Mouse (Mus musculus) intestine, embryonic 15.5 days (tissue): Measurements from ENCODE around the gene Erf. TPM values are rescaled to one million over a fixed set of nuclear protein-coding genes. Genes with fewer than 3 reads are reported as not detected.

Experiments used
- ATAC-seq: fragments of 200-750 bp; cut with Nextera tagmentation; 2 replicates; pipeline ENCODE4 v1.8.0; 2017; ENCODE audit warnings: moderate TSS enrichment, moderate library complexity
- H3K27ac ChIP-seq: fragments of 300-500 bp; sonication (generic); 2 replicates; pipeline ENCODE4 v1.5.1; 2015; ENCODE audit warnings: mild to moderate bottlenecking, inconsistent platforms
- H3K27me3 ChIP-seq: fragments of 300-500 bp; sonication (generic); replicated peaks from 2 replicates; pipeline ENCODE4 v1.6.1; 2015; ENCODE audit warnings: inconsistent platforms
- H3K36me3 ChIP-seq: fragments of 300-500 bp; sonication (generic); 2 replicates; pipeline ENCODE4 v1.6.1; 2015; ENCODE audit warnings: inconsistent platforms
- H3K4me1 ChIP-seq: fragments of 300-500 bp; sonication (generic); replicated peaks from 2 replicates; pipeline ENCODE4 v1.6.1; 2015; ENCODE audit warnings: inconsistent platforms
- H3K4me2 ChIP-seq: fragments of 300-500 bp; sonication (generic); replicated peaks from 2 replicates; pipeline ENCODE4 v1.6.1; 2015; ENCODE audit warnings: mild to moderate bottlenecking, inconsistent platforms
- H3K4me3 ChIP-seq: fragments of 300-500 bp; sonication (generic); replicated peaks from 2 replicates; pipeline ENCODE4 v1.5.1; 2015; ENCODE audit warnings: inconsistent platforms
- H3K9ac ChIP-seq: fragments of 300-500 bp; sonication (generic); 2 replicates; pipeline ENCODE4 v1.6.1; 2015; ENCODE audit warnings: inconsistent platforms
- H3K9me3 ChIP-seq: fragments of 300-500 bp; sonication (generic); 2 replicates; pipeline ENCODE4 v1.6.1; 2016; ENCODE audit warnings: inconsistent platforms
- WGBS: fragments of 180-500 bp; shearing (Covaris S2); methylation state at CpG from one replicate; pipeline ENCODE4 v1.1.7; 2015; 5-methylcytosine and 5-hydroxymethylcytosine counted together
- polyA plus RNA-seq: library from polyadenylated mRNA; unstranded; fragments of >200 nt; fragmentation: Nextera tagmentation; extraction: Ambion mirVana; gene quantifications from 2 replicates; pipeline ENCODE4 v1.2.1, GENCODE M21; 2015

Gene Erf
- polyA plus RNA-seq, 1 experiment from 2014 or later = 14.8 TPM

DNA sequence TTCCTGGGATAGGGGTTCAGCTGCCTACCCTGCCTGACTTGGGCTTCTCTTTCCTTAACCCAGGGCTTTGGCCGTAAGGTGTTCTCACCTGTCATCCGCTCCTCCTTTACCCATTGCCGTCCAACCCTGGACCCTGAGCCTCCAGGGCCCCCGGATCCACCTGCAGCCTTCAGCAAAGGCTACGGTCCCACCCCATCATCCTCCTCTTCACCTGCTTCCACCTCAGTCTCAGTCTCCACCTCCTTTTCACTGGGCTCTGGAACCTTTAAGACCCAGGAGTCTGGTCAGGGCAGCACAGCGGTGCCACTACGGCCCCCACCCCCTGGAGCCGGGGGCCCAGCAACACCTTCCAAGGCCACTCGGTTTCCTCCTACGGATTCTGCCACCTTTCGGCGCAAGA lies 37.5 kb upstream of the Erf start:
- Histone ChIP-seq H3K9ac (no peak overlapping the region), H3K27me3 (no peaks in the 10 kb centered on the region), H3K9me3 (no peaks in the 10 kb centered on the region), H3K36me3 (peaks cover 74% of the 10 kb centered on the region), H3K4me3 (no peak overlapping the region), H3K4me2 (no peak overlapping the region), H3K4me1 (peaks cover 36% of the 10 kb centered on the region), H3K27ac (no peak overlapping the region)
- ATAC-seq = no peak
- 87% methylated on average over 12 of the region's 12 CpGs for WGBS

DNA sequence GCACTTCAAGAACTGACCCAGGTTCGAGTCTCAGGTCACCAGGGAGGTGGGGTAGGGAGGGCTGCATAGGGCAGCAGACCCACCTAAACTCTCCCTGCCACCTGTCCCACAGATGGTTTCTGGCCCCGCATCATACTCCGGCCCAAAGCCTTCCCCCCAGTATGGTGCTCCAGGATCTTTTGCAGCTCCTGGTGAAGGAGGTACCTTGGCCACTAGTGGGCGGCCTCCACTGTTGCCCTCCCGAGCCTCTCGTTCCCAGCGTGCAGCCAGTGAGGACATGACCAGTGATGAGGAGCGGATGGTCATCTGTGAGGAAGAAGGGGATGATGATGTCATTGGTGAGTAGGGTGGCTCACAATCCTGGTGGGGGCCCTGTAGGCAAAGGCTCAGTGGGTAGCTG lies 36.4 kb upstream of the Erf start:
- no peak for ATAC-seq
- Histone ChIP-seq H3K9ac (no peak overlapping the region), H3K36me3 (peaks cover 64% of the 10 kb centered on the region), H3K4me2 (no peak overlapping the region), H3K4me3 (no peak overlapping the region), H3K9me3 (no peaks in the 10 kb centered on the region), H3K27me3 (no peaks in the 10 kb centered on the region), H3K4me1 (peaks cover 34% of the 10 kb centered on the region), H3K27ac (no peak overlapping the region)
- 83% methylated on average over 8 of the region's 8 CpGs for WGBS

DNA sequence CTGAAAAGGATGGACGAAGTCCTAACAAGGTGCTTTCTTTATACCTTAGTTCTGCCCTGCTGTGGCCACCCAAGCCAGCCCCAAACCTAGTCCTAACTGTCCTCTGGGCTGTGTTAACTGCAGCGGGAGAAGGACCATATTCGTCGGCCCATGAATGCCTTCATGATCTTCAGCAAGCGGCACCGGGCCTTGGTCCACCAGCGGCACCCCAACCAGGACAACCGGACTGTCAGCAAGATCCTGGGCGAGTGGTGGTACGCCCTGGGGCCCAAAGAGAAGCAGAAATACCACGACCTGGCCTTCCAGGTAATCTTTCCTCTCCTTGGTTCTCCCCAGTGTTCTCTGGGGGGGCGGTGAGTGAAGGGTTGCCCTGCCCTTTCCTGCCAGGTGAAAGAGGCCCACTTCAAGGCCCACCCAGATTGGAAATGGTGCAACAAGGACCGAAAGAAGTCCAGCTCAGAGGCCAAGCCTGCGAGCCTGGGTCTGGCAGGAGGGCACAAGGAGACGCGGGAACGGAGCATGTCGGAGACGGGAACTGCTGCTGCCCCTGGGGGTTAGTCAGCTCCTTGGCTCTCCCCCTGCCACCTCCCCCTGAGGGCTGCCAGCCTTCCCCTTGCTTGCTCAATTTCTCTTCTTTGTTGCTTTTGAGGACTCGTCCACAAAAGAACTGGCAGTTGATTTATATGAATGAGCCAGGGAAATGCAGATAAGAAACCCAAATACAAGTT lies 35.1 kb upstream of the Erf start:
- H3K4me1 ChIP-seq = peaks cover 36% of the 10 kb centered on the region
- ATAC-seq = no peak
- WGBS = 92% methylated on average over 20 of the region's 20 CpGs
- no peak overlapping the region for H3K4me3 ChIP-seq
- no peak overlapping the region for H3K27ac ChIP-seq
- no peak overlapping the region for H3K9ac ChIP-seq
- H3K27me3 ChIP-seq = no peaks in the 10 kb centered on the region
- H3K9me3 ChIP-seq = no peaks in the 10 kb centered on the region
- H3K36me3 ChIP-seq = peaks cover 55% of the 10 kb centered on the region
- H3K4me2 ChIP-seq = no peak overlapping the region

DNA sequence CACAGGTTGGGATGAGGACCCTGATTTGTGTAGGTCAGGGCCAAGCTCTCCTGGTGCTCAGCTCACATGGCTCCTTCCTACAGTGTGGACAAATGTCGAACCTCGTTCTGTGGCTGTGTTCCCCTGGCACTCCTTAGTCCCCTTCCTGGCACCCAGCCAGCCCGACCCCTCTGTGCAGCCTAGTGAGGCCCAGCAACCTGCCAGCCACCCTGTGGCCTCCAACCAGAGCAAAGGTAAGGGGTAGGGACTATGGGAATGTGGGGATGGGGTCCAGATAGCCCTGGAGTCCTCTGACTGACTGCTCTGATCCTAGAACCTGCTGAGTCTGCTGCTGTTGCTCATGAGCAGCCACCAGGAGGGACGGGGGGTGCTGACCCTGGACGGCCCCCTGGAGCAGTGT lies 34.2 kb upstream of the Erf start:
- no peaks in the 10 kb centered on the region for H3K9me3 ChIP-seq
- no peak for ATAC-seq
- H3K4me3 ChIP-seq = no peak overlapping the region
- H3K36me3 ChIP-seq = peaks cover 48% of the 10 kb centered on the region
- H3K27ac ChIP-seq = no peak overlapping the region
- peaks cover 43% of the 10 kb centered on the region for H3K4me1 ChIP-seq
- H3K4me2 ChIP-seq = peak overlapping the region; percentile 92; the same call in 1 of the 2 replicates
- 63% methylated on average over 5 of the region's 5 CpGs for WGBS
- H3K27me3 ChIP-seq = no peaks in the 10 kb centered on the region
- H3K9ac ChIP-seq = no peak overlapping the region; the same call in 1 of the 2 replicates

DNA sequence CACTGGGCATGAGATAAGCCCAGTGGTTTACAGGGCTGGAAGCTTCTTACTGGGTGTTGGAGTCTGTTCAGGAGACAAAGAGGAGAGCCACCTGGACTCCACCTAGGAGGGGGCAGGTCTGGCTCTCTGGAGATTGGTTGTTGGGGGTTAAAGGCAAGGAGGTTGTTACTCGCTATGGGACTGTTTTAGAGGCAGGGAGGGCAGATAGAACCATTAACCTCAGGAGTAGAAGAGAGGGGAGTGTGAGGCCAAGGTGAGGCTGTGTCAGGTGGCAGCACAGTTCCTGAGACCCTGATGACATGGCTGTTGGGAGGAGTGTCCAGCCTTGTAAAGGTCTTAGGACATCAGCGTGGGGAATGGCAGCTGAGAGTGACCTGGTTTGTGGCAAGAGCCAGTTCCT lies 33.6 kb upstream of the Erf start:
- peak overlapping the region; percentile 98 for H3K27ac ChIP-seq
- H3K27me3 ChIP-seq = no peaks in the 10 kb centered on the region
- peaks cover 42% of the 10 kb centered on the region for H3K36me3 ChIP-seq
- peaks cover 46% of the 10 kb centered on the region for H3K4me1 ChIP-seq
- 51% methylated on average over 2 of the region's 2 CpGs for WGBS
- H3K4me3 ChIP-seq = peak overlapping the region; percentile 76
- peak overlapping the region; percentile 76 for H3K9ac ChIP-seq
- no peak for ATAC-seq
- no peaks in the 10 kb centered on the region for H3K9me3 ChIP-seq
- peak overlapping the region; percentile 92 for H3K4me2 ChIP-seq

DNA sequence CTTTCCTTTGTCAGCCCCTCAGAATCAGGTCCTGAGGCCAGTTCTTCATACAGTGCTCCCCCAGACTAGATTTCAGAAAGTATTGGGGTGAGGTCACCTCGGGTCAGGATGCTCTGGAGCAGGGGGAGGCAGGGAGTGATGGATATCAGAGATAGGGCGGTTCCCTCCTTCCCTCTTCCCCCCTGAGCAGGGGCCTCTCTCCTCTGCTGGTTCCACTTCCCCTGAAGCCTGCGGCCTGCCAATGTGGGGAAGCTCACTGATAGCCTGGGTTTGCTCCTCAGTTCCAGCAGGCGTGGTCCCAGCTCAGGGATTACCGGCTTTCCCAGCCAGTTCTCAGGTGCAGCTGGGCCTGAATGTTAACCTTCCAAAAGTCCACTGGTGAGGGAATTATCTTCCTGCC lies 33.1 kb upstream of the Erf start:
- no peaks in the 10 kb centered on the region for H3K9me3 ChIP-seq
- H3K4me3 ChIP-seq = peak overlapping the region; percentile 76
- peak overlapping the region; percentile 92 for H3K4me2 ChIP-seq
- peaks cover 46% of the 10 kb centered on the region for H3K4me1 ChIP-seq
- H3K27ac ChIP-seq = peak overlapping the region; percentile 98
- ATAC-seq = no peak
- no peaks in the 10 kb centered on the region for H3K27me3 ChIP-seq
- peaks cover 37% of the 10 kb centered on the region for H3K36me3 ChIP-seq
- 8% methylated on average over 5 of the region's 5 CpGs for WGBS
- H3K9ac ChIP-seq = peak overlapping the region; percentile 76

DNA sequence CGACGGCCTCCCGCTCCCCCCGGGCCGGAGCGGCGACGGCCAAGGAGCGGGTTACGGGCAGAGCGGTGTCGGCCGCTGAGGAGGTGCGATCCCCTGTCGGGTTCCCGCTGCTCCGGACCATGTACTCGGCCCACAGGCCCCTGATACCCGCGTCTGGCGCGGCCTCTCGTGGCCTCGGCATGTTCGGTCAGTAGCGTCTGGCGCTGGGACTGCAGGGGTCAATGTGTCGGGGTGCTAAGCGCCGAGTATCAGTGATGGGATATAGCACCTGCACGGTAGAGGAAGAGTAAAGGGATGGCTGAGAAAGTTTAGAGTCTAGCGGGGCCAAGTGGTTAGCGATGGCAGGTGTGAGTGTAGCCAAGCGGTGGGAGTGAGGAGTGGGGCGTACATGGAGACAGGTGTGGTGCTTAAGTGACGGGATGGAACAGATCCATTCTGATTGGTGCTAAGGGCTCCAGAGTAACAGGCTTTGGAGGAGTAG lies 32.2 kb upstream of the Erf start:
- H3K9me3 ChIP-seq = no peaks in the 10 kb centered on the region
- no peak for ATAC-seq
- H3K27ac ChIP-seq = peak overlapping the region; percentile 98
- under 1% methylated on average over 28 of the region's 36 CpGs for WGBS
- peaks cover 28% of the 10 kb centered on the region for H3K36me3 ChIP-seq
- H3K9ac ChIP-seq = peak overlapping the region; percentile 76
- H3K27me3 ChIP-seq = no peaks in the 10 kb centered on the region
- H3K4me3 ChIP-seq = peak overlapping the region; percentile 76
- H3K4me1 ChIP-seq = peaks cover 48% of the 10 kb centered on the region
- peak overlapping the region; percentile 92 for H3K4me2 ChIP-seq

DNA sequence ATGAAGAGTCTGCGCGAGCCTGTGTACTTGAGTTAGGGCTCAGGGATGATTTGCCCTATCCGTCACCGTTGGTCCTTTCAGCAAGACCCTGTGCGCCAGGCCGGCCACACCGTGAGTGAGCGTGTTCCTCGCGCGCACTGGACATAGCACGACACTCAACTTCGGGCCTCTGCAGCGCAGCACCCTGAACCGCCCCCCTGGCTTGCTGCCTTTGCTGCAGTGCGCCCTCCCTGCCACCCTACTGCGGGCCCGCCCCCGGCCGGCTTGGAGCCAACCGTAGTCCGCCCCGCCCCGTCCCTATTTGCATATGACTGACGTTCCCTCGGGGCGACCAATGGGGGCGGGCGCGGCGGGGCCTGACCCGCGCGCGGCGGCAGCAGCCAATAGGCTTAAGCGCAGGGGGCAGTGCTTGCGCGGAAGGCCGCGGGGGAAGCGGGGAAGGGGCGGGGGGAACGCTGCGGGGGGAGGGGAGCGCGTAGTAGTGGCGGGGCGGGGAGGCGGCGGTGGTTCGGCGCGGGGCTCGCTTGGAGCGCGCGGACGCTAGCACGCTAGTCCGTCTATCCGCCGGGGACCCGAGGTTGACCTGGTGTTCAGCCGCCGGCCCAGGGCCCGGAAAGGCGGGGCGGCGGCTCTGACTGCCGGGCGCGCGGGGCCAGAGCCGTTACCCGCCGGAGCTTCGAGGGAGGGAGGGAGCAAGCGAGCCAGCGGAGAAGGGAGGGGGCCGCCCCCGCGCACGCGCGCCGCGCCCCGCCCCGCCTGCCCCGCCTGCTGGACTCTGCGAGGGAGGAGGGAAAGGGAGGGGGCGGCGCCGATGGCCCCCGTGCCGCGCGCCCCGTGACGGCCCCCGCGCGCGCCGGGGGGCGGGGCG lies 31.4 kb upstream of the Erf start:
- ATAC-seq = peak; percentile 84

DNA sequence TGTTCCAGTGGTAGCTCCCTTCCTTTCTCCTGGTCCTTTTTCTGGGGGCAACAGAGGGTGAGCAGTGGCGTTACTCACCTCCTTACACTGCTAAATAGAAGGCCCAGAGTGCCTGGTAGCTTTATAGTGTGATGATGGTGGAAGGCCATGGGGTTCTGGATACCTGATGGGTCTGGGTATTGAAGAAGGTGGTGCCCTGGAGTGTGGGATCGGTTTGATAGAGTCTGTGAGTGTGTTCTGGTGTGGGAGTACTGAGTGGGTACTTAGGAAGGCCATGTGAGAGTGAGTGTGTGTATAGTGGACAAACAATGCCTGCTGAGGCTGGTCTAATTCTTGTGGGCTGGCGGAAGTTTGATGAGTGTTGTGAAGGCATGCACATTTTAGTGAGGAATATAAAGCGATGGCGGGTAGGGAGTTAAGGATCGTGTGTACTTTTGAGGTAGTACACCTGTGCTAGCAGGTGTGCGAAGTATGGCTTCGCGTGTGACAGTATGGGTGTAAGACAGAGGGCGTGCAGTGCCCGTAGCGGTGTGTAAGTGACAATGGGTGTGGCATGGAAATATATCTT lies 30.7 kb upstream of the Erf start:
- Histone ChIP-seq H3K4me1 (peaks cover 53% of the 10 kb centered on the region), H3K4me2 (peak overlapping the region; percentile 92), H3K9ac (peak overlapping the region; percentile 42), H3K36me3 (peaks cover 13% of the 10 kb centered on the region), H3K27me3 (no peaks in the 10 kb centered on the region), H3K4me3 (peak overlapping the region; percentile 76), H3K9me3 (no peaks in the 10 kb centered on the region), H3K27ac (peak overlapping the region; percentile 98)
- ATAC-seq = peak; percentile 15
- WGBS = 15% methylated on average over 12 of the region's 12 CpGs

More for the DNA sequence above, 31.4 kb upstream of the Erf start:
- H3K36me3 ChIP-seq = peaks cover 20% of the 10 kb centered on the region
- peaks cover 53% of the 10 kb centered on the region for H3K4me1 ChIP-seq
- H3K9me3 ChIP-seq = no peaks in the 10 kb centered on the region
- peak overlapping the region; percentile 92 for H3K4me2 ChIP-seq
- H3K27ac ChIP-seq = peak overlapping the region; percentile 98
- peak overlapping the region; percentile 76 for H3K4me3 ChIP-seq
- H3K9ac ChIP-seq = peak overlapping the region; percentile 76
- no peaks in the 10 kb centered on the region for H3K27me3 ChIP-seq
- WGBS = under 1% methylated on average over 59 of the region's 108 CpGs

DNA sequence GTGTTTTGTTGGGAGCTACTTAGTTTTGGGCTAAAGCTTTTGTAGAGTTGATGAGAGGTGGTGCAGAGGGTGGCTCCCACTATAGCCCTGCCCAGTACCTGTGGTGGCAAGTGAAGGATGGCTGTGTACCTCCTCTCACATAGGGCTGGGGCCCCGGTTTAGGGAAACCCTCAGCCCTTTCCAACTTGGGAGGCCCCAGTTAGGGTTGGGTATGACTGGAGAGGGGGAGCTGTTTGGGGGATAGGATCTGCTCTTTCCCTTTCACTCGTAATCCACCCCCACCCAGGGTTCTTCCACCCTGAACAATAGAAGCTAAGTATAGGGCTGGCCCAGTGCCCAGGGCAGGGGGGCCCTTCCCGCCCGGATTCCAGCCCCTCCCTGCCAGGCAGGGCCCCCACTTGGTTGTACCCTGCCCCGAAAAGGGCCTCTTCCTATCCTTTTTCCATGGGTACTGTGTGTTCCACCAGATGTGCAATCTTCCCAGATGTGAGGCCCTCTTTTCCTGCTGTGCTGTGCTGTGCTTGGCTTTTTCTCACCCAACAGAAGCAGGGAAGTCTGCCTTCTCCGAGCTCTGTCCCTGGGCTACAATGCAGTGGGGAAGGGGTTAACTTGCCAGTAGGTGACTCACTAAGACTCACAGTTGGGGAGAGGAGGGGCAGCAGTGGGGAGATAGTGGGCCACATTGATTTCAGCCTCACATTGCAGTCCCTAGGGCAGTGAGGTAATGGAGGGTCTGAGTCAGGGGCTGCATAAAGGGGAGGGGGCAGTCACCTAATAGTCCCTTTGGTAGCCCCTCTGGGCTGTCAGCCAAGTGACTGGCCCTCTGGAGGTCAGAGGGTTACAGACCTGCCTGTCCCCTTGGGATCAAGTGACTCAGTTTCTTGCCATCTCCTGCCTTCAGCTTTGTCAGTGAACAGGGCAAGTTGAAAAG lies 29.6 kb upstream of the Erf start:
- H3K27ac ChIP-seq = peak overlapping the region; percentile 98
- H3K27me3 ChIP-seq = no peaks in the 10 kb centered on the region
- H3K9ac ChIP-seq = peak overlapping the region; percentile 68
- H3K9me3 ChIP-seq = no peaks in the 10 kb centered on the region
- ATAC-seq = peak; percentile 13
- peaks cover 64% of the 10 kb centered on the region for H3K4me1 ChIP-seq
- peaks cover 3% of the 10 kb centered on the region; the same call in 1 of the 2 replicates for H3K36me3 ChIP-seq
- peak overlapping the region; percentile 92 for H3K4me2 ChIP-seq
- 2% methylated on average over 6 of the region's 6 CpGs for WGBS
- H3K4me3 ChIP-seq = peak overlapping the region; percentile 76

DNA sequence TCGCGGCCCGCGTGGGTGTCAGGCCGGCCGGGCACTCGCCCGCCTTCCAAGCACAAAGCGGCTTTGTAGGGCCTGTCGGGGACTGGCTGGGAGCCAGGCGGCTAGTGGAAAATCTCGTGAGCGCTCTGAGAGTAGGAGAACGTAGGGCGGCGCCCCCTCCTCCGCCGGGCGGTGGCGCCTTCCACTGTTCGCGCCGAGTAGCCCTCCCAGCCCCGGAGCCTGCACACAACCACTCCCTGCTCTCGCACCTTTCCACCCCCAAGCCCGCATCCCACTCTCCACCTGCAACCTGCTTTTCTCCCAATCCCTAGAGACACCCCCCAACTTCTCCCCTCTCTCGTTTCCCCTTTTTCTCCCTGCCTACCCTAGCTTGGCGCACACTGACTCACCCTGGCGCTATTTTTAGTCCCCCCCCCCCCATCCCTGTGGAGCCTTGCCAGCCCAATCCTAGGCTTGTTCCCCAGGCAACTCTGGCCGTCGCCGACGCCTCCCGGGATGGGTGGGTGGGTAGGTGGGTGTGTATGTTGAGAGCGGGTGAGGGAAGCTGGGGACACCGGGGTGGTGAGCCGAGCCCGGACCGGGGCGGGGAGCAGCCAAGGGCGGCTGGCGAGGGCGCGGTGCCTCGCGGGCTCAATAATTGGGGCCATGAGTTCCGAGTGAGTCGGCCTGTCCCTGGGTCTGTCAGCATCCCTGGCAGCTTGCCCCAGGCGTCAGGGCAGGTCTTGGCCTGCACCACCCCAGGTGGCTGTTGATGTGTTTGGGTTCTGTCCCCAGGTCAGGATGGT lies 28.7 kb upstream of the Erf start:
- ATAC-seq = peak; percentile 50
- Histone ChIP-seq H3K4me3 (peak overlapping the region; percentile 76), H3K36me3 (no peaks in the 10 kb centered on the region), H3K27ac (peak overlapping the region; percentile 98), H3K27me3 (no peaks in the 10 kb centered on the region), H3K4me1 (peaks cover 64% of the 10 kb centered on the region), H3K4me2 (peak overlapping the region; percentile 92), H3K9ac (peak overlapping the region; percentile 68), H3K9me3 (no peaks in the 10 kb centered on the region)
- 0% methylated on average over 40 of the region's 49 CpGs for WGBS
